Mouse (Mus musculus): ENCODE measurements around the gene Ifitm2. TPM values are rescaled to one million over a fixed set of nuclear protein-coding genes. Genes with fewer than 3 reads are reported as not detected.
A peak's percentile ranks its signal among the peaks of the same experiment; 100 is the strongest.

The Ifitm2 gene
- polyA plus RNA-seq, 2 experiments from 2014 or later, result 94.1 to 101 TPM

DNA sequence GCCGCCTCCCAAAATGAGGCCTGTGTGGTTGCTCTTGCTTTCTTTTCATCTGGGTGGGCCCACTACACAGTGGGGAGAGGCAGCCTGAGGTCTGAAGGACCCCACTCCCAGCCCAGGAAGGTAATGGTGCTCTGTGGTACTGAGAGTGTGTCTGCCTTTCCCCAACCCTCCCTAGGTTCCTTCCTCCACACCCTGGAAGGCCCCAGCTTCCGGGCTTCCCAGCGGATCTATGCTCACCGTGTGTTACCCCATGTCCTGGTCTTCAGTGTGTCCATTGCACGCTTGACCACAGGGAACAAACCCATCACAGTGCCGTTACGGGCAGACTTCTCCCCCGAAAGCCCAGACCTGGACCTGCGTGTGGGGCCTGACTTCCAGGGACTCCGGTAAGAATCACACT, 13.0 kb downstream of the Ifitm2 start:
- ATAC-seq, result no peak

DNA sequence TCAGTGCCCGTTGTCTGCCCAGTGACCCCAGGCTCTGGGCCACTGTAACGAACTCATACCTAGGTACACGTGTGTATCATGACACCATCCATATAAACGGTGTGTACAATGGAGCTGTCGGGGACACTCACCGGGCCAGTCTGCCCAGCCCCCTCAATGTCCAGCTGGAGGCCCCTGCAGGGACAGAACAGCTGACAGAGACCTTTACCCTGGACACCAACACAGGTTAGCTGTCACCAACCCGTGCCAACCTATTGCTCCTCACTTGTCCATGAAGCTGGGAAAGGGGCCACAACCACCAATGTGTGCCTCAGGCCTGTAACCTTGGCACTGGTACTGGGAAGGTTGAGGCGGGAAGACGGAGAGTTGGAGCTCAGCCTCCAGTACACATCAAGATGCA, 13.4 kb downstream of the Ifitm2 start:
- no peak for ATAC-seq

DNA sequence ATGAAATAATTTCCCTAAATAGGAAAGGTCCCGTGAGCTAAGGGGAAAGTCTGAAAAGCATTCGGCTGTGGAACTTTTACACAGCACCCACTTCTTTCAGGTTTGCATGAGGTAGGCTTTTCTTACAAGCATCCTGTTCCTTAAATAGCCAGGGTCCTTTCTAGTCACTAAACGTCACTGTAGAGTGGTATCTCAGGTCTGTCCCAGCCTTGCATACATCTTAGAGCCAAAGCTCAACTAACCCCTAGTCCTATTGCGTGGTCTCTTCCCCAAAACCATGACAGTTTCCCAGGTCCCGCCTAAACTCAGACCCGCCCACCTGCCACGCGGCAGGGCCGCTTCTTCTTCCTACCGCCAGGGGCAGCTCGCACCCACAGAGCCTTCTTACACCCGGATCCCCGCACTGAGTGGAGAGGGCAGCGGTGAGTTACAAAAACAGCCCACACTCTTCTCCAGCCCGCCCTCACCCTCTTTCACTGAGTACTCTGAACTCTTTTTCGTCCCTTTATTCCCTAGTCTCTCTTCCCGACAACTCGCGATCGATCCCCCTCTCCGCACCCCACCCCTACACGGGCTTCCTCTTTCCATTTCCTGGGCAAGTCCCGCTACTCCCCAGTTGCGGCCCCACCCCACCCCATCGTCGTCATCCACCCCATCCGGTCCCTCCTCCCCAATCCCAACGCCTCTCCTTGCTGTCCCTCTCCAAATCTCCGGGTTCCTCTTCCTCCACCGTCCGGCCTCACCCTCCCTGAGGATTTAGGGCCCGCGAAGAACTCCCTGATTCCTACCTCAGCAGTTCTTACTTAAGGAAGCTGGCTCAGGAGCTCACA, 14.3 kb downstream of the Ifitm2 start, which contains the start of gene Pgghg:
Pgghg (plus strand) TSS at position 170 of the 830 bp plus-strand sequence.
- peak; percentile 87 for ATAC-seq

GRCm38 (mm10) chr7:140939669-140940171, 16.1 kb downstream of the Ifitm2 start:
- ATAC-seq, result no peak

- no peak for ATAC-seq
Observed at GRCm38 (mm10) chr7:140938896-140939295, 16.9 kb downstream of the Ifitm2 start.

- no peak for ATAC-seq
Observed at GRCm38 (mm10) chr7:140938436-140938835, 17.4 kb downstream of the Ifitm2 start.

GRCm38 (mm10) chr7:140927181-140927580, 28.6 kb downstream of the Ifitm2 start:
- ATAC-seq, result no peak

DNA sequence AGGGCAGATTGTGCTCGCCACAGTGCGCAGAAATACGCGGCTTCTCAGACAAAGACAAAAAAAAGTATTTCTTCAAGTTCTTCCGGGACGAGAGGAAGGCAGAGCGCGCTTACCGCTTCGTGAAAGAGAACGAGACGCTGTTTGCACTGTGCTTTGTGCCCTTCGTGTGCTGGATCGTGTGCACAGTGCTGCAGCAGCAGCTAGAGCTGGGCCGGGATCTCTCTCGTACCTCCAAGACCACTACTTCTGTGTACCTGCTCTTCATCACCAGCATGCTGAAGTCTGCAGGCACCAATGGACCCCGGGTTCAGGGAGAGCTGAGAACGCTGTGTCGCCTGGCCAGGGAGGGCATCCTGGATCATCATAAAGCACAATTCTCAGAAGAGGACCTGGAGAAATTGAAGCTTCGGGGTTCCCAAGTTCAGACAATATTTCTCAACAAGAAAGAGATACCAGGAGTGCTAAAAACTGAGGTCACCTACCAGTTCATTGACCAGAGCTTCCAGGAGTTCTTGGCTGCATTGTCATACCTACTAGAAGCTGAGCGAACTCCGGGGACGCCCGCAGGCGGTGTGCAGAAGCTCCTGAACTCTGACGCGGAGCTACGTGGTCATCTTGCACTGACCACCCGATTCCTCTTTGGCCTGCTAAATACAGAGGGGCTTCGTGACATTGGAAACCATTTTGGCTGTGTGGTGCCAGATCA, 32.6 kb downstream of the Ifitm2 start:
- ATAC-seq, result no peak

- no peak for ATAC-seq
Observed at GRCm38 (mm10) chr7:140922398-140923069, 33.3 kb downstream of the Ifitm2 start.

GRCm38 (mm10) chr7:140921225-140921975, 34.4 kb downstream of the Ifitm2 start:
- no peak for ATAC-seq

DNA sequence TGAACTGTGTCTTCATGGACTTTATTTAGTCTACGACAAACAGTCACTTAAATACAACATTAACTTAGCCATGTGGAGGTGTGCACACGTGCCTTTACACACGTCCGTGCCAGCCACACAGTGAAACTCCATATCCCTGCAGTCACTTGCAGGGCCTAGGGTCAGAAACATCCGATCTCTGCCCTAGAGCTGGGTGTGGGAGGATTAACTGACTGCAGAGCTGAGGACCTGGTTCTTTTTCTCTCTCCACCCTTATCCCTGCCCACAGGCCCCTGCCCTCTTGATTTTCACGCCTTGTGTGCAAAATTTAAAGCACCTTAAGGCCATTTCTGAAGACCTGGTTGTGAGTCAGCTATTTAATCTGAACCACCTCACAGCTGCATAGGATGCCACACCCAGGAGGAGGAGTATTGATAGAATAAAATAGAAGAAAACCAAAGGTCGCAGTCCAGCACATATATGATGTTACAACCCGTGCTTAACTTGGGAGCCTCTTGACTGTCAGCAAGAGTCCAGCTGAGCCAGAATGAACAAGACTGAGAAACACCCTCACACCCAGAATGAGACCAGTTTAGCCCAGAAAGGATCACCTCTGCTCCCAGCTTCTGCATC, 35.3 kb downstream of the Ifitm2 start, which contains the start of gene Nlrp6:
Nlrp6 (plus strand) TSS at position 485 of the 612 bp plus-strand sequence.
- no peak for ATAC-seq

- no peak for ATAC-seq
Observed at GRCm38 (mm10) chr7:140919911-140920310, 35.9 kb downstream of the Ifitm2 start.

GRCm38 (mm10) chr7:140914031-140914690, 41.6 kb downstream of the Ifitm2 start:
- no peak for ATAC-seq

- no peak for ATAC-seq
Observed at GRCm38 (mm10) chr7:140912846-140913482, 42.8 kb downstream of the Ifitm2 start.

DNA sequence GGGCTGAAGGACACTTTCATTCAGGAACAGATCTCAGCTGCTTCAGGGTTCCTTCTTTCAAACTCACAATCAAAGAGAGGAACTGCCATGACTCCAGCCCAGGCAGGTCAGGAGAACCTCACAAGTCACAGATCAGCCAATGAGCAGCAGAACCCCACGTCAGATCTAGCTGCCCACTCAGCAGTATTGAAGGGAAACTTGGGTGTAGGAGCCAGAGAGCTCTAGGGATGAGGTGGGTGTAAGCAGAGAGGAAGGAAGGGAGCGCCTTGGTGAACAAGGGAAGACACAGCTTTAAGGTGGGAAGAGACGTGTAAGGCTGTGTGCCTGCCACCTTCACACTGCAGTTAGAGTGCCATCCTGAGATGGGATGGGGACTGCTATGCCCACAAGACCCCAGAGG, 43.5 kb downstream of the Ifitm2 start:
- no peak for ATAC-seq

DNA sequence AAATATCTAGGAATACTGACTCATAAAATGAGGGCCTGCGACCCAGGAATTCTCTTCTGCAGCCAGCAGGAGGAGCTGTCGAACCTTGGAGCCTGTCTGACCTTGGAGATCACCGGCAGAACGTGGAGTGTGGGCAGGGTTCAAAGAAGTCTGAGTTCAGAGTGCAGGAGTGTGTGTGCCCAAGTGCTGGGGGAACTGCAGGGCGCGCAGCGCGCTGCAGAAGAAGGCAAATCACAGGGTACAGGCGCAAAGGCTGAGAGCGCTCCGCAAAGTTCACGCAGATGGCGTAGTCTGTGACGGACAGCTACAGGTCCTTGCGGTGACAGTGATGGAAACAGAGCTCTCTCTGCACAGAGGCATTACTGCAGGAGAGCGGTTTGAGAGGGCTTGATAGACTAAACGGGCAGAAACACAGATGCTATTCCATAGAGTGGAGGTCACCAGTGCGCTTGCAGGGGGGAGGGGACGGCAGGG, 47.1 kb downstream of the Ifitm2 start:
- peak; percentile 76 for ATAC-seq

DNA sequence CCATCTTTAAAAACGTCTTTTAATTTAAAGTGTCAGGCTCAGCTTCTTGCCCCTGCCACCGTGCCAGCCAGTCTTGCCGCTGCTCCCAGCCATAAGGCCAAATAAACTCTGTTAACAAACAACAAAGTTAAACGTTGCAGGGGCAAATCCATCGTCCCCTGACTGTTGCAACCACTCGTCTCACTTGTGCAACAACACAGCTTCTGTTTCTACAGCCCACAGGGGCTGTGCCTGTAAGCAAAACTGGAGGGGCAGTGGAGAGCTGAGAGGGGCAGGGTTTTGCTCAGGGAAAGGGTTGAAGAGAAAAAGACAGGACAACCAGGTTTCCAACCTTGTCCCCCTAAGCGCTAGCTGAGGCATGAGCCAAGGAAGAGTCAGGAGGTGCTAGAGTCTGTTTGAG, 47.6 kb downstream of the Ifitm2 start:
- ATAC-seq, result no peak

DNA sequence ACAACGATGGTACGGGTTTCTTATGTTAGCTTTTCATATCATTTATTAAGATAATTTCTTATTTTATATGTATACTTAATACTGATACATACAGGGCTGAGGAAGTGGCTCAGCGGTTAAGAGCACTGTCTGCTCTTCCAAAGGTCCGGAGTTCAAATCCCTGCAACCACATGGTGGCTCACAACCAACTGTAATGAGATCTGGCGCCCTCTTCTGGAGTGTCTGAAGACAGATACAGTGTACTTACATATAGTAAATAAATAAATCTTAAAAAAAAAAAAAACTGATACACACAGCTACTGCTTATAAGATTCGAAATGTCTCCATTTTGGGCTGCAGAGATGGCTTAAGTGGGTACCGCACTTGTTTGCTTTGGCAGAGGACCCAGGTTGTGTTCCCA, 48.1 kb downstream of the Ifitm2 start:
- ATAC-seq, result no peak

- no peak for ATAC-seq
Observed at GRCm38 (mm10) chr7:140907131-140907530, 48.7 kb downstream of the Ifitm2 start.

DNA sequence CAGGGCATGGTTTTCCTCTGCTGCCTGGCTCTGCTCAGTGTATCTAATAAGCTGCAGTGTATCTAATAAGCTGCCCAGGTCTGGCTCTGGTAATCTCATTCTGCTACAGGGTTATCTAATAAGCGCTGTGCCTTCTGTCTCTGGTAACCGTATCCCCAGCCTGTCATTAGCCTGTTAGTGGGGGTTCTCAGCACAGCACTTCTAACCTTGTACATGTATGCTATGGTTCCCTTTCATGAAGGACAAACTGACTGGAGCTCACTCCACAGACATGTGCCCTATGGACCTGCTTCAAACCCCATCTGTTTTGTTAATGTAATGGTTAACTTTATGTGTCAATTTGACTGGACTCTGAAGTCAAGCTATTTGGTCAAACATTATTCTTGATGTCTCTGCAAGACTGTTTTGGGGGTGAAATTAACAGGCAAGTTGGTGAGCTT, 50.1 kb downstream of the Ifitm2 start:
- ATAC-seq, result no peak
